Mouse (Mus musculus) B cell, adult 2 months (primary cell): ENCODE data around the gene Eme1.

Source experiments
- DNase-seq, 2 experiments: peaks; one replicate each; pipeline ENCODE4 v3.0.0; 2022

The Eme1 gene

GRCm38 (mm10) chr11:94644461-94645219, 9.1 kb downstream of the Eme1 start:
- DNase-seq = no peak

DNA sequence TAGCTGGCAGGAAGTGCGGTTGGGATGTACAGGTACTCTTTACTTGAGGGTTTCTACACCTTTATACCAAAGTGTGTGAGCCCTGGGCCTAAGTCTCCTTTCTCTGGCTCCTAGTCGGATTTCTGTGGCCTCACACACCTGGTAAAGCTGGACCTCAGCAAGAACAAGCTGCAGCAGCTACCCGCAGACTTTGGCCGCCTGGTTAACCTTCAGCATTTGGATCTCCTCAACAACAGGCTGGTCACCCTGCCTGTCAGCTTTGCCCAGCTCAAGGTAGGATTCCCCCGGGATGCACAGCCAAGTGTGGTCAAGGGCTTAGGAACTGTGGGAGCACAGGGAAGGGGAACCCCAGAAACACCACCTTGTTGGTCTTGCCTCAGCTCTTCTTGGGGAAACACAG, 19.3 kb downstream of the Eme1 start:
- DNase-seq = no peak

- no peak for DNase-seq
These were observed 20.8 kb downstream of the Eme1 start for GRCm38 (mm10) chr11:94632988-94633387.

DNA sequence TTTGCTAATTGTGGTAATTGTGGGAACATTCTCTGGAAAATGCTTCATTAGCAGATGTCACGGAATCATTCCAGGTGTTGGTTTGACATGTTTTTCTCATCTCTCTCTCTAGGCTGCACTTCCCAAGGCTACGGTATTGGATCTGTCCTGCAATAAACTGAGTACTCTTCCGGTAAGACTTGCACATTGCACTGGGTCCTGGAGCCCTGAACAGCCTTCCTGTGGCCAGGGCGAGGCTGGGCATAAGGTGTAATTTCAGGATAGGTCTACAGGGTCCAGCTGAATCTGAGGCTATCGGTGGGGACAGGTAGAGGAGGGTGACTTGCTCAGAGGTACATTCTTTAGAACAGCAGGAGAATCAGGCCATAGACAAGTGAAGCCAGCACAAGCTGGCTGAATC, 21.8 kb downstream of the Eme1 start:
- DNase-seq = no peak

DNA sequence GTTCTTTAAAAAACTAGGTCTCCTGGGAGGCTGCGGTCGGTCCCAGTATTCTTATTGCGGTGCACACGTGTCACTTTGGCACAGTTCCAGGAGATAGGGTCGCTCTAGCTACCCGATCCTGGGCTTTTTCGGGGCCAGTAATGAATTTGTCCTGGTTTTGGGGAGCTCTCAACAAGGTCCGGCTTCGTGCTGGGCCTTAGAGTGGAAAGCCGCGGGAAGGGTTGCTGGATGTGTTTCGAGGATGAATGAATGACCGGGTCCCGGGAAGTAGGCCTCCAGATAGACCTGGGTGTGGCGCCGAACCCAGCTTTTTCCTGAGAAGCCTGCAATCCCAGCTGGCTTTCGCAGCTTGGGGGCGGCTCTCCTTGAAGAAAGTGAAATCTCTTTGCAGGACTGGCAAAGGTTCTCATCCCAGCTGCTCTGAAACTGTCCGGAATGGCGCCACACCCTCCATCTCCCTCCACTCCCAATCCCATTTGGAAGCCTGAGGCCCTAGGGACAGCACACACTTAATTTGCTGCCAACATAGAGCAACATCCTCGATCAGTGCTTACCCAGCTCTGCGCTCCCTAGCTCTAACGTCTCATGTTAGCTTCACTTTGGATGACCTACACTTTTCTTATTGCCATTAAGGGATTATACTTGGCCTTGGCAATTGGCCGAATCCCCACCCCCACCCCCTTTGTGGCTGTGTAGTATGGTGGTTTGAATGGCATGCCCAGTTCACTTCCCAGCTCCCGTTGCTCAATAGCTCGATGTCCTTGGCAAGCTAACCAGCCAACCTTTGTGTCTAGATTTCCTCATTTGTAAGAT, 23.4 kb downstream of the Eme1 start:
- DNase-seq = peak in 1 of 2 experiments; percentile 35

DNA sequence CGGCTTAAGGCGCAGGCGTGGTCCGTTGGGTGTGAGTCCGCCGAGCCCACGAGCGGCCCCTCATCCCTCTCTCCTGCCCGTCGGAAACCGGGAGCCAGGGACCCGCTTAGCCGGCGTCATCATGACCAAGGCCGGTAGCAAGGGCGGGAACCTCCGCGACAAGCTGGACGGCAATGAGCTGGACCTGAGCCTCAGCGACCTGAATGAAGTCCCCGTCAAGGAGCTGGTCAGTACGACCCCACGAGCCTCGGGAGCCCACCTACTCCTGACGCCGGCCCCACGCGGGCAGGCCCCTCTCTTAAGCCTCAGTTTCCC, 23.9 kb downstream of the Eme1 start:
- no peak for DNase-seq

GRCm38 (mm10) chr11:94629199-94629883, 24.4 kb downstream of the Eme1 start, which contains the start of gene Lrrc59:
TSS of gene Lrrc59 (plus strand) at chr11:94629767.
- DNase-seq = peak; percentile 97 to 98

DNA sequence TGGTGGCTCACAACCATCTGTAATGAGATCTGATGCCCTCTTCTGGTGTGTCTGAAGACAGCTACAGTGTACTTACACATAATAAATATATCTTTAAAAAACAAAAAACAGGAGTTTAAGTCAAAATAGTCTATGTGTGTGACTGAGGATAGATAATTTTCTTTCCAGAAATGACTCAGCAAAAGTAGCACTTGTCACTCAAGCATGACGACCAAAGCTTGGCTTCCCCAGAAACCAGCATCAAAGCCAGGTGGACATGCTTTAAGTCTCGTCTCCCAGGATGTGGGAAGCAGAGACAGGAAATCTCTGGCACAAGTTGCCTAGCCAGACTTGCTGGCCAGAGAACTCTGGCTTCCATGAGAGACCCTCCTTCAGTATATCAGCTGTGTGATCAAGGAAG, 31.6 kb downstream of the Eme1 start:
- no peak for DNase-seq

DNA sequence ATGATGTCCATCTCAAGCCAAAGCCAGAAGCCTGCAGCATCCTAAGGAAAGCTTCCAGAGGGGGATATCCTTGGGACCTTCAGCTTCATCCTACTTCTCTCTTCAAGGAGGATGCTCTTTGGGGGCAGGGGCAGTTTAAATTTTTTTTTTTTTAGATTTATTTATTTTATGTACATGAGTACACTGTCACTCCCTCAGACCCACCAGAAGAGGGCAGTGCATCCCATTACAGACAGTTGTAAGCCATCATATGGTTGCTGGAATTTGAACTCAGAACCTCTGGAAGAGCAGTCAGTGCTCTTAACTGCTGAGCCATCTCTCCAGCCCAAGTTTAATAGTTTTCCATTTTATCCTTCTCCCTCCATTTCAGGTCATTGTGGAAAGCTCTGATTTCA, 32.3 kb downstream of the Eme1 start:
- DNase-seq = peak; percentile 23 to 24

DNA sequence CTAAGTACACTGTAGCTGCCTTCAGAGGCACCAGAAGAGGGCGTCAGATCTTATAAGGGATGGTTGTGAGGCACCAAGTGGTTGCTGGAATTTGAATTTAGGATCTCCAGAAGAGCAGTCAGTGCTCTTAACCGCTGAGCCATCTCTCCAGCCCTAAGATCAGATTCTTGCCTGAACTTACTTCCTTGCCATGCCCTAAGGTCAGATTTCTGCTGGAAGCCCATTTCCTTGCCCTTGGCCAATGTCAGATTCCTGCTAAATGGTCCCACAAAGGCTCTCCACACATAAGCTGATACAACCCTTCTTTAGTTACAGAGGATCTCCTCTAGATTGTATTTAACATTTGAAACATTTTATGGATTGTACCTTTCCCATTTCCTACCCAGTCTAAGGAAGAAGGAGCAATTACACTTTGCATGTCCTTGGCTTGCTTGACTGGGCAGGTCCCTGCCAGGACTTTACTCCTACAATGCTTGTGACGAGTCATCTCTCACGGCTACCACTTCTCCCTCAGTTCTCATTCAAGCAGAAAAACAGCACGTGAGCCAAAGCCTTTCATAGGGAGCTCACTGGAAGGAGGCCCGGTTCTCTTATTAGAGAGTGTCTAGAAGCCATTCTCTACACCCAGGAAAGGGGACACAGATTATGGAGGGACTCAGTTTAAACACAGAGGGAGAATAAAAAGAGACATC, 32.9 kb downstream of the Eme1 start:
- DNase-seq = no peak

DNA sequence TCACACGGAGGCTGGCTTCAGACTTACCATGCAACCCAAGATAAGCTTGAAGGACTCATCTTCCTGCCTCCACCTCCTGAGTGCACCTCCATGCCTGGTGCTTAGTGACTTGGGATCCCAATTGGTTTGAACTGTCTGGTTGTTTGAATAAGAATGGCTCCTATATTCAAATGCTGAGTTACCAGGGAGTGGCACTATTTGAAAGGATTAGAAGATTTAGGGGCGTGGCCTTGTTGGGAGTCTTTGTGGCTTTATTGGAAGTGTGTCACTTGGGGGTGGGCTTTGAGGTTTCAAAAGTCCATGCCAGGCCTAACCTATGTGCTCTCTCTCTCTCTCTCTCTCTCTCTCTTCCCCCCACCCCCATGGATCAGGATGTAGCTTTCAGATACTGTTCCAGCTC, 36.1 kb downstream of the Eme1 start:
- DNase-seq = no peak

DNA sequence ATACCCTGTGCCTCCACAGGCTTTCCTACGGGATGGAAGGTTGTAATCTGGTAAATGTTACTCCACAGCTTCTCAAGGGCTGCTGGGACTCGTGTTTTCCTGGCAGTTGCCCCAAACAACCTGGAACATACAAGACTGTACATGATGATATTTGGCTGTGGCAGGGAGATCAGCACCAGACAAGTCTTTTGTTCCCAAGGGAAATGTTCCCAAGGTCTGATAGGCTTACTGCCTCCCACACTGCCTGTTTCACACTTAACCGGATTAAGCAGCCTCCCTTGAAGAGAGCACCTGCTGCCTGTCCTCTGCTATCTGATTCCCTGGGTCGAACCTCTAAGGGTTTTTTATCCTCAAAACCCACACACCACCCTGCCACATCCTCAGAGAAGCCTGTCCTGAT, 38.3 kb downstream of the Eme1 start:
- no peak for DNase-seq

DNA sequence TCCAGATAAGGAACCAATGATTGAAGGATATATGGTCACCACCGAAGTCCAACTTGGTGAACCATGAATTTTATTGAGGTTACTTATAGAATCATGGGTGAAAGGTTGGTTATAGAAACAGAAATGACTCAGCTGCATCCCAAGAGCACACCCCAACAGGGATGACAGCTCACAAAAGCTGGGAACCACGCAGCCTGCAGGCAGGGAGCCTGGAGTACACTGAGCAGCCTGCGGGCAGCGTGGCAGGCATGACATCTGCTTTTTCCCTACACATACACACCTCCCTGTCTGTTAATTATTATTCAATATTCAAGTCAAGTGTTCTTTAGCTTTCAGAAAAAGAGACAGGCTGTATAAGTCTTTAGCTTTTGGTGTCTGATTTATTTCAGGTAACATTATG, 39.2 kb downstream of the Eme1 start:
- DNase-seq = no peak

DNA sequence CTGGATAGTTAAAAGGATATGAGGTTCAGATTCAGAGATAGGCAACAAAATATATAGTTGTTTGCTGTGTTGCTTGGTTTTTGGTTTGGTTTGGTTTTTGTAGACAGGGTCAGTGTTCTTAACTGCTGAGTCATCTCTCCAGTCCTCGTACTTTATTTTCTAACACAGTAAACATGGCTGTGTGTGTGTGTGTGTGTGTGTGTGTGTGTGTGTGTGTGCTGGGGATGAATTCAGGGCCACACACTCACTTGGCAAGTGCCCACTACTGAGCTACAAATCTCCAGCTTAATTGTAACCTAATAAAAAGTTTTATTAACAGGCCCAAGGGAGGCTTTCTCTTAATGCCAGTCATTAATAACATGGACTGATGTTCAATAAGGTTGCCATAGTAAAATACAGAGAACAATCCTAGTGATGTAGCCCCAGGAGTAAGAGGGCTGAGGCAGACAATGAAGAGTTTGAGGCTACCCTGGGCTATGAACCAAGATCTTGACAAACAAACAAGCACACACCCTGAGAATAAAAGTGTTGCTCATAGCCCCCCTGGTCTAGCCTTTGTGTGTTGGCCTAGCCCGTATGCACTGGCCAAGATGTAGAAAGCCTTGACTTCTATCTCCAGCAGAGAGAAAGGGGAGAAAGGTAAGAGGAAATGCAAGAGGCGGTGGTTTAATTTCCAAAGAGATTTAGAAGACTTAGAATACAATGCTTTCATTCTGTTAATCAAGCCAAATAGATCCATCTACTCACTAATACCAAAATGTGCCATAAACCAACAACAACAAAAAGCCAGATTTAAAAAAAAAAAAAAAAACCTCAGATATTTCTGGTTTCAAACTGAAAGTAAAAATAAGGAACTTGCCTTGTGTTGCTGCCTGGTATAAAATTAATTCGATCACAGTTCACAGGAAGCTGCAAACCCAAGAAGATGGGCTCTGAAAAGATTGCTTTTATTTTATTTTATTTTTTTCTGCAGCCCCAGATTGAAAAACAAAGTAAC, 42.7 kb downstream of the Eme1 start:
- DNase-seq = peak; percentile 21 to 47

- no peak for DNase-seq
These were observed 51.3 kb downstream of the Eme1 start for GRCm38 (mm10) chr11:94602356-94602955.

- DNase-seq = peak; percentile 77 to 78
These were observed 52.2 kb downstream of the Eme1 start, which contains the start of gene Acsf2 for GRCm38 (mm10) chr11:94601321-94602281. TSS of gene Acsf2 (minus strand) at chr11:94601871.

DNA sequence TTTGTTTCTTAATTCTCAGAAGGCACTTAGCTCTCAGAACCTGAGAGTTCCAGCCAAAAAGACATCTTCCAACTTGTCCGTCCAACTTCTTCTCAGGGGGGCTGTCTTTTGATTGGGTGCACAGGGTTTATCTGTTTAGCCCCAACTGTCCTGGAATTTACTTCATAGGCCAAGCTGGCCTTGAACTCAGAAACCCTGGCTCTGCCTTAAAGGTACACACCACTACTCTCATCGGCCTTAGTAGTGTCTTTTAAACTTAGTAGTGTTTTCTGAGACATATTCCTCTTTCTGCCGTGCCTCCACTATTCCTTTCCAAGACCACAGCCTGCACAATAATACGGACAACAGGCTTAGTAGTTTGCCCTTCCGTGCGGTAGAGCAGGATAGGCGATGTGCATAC, 53.3 kb downstream of the Eme1 start:
- DNase-seq = no peak

DNA sequence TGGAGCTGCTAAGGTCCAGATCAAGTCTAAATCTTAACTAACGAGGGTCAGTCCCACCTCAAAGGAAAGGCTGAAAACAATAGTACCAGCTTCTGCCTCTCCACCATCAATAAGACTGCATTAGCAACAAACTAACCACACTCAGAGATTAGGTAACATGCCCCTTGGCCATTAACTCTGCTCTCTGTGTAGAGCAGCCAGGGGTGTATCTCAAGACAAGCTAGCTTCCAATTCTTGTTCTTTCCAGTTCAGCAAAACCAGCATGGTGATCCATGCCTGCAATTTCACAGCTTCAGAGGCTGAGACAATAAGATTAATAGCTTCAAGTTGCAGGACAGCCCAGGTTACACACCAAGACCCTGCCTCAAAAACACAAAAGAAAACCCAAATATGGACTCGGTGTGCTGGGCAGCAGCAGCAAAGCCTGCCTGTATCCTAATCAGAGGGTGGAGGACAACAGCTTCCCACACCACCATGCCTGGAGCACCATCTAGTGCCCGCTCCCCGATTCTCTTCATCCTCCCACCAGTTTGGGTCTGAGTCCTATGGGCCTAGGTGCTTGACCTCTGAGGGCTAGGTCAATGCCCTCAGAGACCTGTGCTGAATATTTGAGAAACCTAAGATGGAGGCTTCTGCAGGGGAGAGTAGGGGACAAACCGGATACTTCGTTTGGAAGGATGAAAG, 55.2 kb downstream of the Eme1 start:
- no peak for DNase-seq

GRCm38 (mm10) chr11:94597319-94597718, 56.4 kb downstream of the Eme1 start:
- DNase-seq = no peak
